Mouse (Mus musculus) left cerebral cortex, postnatal 25 days (tissue): ENCODE measurements at regions not wholly inside any gene's neighbourhood (a gene's known extent, or its start where the extent isn't known, plus 50 kb on each side); places are given as distances from the start of the nearest gene placed in this dataset.

Source experiments
- DNase-seq, 2 experiments: peaks; one replicate each; pipeline ENCODE4 v3.0.0; 2022; ENCODE audit warnings: low spot score in 2 of 2, mixed read lengths in 1 of 2
- intact Hi-C: fragments of 180-260 bp; cut with DNase I; formaldehyde crosslinking; loops from one replicate; pipeline ENCODE4 v1.15.1; 2025

DNA sequence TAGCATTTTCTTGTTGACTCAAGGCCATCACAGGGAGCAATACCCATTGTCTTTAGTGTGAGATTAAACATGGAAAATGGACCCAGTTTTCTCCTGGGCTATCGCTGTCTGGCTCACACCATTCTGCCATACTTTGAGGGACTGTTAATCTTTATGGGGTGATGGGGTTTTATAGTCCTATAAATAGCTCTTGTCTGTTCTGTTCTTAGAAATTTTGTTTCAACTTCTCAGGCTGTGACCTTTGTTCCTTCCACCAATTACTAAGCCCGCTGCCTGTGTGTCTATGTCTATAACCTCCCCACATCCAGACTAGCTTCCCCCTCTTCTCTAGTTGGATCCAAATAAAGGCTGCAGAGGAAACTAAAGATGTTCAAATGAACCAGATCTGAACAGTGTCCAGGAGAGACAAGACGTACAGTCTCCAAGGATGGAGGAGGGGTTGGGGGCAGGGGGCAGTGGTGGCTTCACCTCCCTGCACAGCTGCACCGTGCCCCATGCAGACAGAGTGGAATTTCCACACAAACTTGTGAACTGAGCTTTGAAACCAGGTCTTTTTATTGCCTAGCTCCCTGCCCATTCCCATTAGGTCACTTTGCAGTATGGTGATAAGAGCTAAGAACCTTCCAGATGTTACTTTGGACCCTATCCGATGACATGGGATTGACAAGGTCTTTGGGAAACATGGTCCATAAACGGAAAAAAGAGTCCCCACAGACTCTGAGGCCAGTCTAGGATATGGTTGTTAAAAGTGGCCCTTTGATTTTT is 69.9 kb upstream of the Tpm1 start:
- intact Hi-C loops = no loop called here
- no peak for DNase-seq

DNA sequence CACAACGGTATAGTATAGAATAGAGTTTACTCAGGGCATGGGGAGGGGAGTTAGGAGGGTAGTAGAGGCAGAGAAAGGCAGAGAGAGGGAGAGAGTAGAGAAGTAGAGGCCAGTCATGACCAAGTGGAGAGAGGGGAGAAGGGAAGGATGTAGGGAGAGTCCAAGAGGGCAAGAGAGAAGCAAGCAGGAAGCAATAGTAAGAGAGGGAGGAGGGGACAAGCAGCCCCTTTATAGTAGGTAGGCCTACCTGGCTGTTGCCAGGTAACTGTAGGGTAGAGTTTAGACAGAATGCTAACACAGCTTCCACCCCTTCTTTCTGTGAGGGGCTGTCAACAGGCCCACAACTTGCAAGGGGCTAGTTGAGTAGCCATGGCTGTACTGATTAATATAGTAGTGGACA is 69.2 kb upstream of the Tpm1 start:
- DNase-seq = no peak
- intact Hi-C loops = no loop called here

DNA sequence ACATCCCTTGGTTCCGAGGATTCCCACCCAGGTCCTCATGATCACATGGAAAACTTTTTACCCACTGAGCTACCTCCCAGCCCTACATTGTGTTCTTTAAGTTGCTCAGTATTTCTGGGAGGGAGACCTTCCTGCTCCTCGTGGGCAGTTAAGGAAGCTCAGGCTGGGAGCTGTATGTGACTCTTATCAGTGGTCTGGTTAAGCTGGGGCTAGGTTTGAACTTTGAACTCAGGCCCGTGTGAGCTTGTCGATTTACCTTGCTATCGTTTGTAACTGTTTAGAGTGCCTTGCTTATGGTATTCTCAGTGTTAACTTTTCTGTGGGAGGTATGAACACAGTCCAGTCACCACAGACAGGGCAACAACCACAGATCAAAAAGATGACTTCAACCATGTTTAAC is 68.4 kb upstream of the Tpm1 start:
- no peak for DNase-seq
- intact Hi-C loops = no loop called here

DNA sequence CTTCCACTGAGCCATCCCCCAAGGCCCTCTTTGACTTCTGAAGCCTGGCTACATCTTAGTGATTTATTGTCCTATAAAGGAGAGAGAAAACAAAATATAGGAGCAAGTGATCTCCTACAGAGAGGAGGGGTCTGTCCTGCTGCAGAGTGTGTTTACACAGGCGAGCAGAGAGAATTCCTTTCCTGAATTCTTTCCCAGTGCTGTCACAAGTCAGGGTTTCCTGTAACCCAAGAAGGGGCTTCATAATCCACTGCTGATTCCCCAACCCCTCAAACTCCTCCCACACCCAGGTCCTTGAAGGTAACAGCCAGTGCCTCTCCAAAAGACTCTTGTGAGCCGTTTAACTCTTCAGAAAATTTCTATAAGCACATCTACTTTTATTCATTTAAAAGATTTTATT is 66.8 kb upstream of the Tpm1 start:
- intact Hi-C loops = no loop called here

DNA sequence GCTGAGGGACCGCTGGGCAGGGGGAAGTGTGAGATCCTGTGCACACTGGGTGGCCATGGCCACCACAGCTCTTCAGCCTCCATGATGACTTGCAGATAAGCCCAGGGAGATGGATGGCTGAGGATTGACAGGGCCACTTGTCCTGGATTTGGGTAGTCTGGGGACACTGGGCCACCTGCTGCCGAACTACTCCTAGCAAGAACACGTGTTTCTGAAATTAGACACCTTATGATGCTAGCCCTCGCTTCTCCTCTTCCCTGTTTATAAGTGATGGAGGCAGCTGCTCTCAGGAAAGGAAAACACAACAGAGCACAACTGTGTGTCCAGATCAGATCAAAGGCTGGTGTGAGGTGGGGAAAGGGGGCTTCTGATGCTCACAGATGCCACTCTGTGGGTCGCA is 64.9 kb upstream of the Tpm1 start:
- DNase-seq = no peak
- intact Hi-C loops = no loop called here

More for the DNA sequence above, 66.8 kb upstream of the Tpm1 start:
- no peak for DNase-seq

DNA sequence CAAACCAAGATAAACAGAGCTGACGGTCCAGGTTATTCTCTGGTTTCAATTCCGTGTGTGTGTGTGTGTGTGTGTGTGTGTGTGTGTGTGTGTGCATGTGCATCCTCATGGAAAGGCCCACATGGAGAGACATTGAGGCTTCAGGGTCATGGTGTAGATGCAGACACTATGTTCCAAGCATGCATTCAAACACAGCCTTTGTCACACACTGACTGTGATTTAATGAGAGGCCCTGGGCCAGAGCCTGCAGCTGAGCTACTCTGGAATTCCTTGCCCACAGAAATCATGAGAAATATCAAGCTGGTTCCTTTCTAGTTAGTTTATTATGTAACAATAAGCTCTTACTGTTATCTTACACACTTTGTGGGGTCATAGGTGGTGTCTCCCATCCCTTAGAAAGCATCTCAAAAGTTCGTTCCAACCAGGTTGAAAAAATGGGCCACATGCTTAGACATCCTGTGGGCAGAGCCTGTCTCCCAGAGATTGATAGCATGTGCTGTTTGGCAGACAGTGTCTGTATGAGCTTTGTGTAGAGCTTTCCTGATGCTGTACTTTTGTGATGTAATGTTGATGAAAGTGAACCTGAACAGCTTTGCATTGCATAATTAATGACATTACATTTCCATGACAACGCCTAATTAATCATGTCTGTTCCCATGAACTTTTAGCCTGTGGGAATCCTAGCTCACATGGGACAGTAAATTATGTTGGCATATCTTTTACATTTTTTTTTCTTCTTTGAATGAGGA is 62.8 kb upstream of the Tpm1 start:
- intact Hi-C loops = no loop called here
- no peak for DNase-seq

DNA sequence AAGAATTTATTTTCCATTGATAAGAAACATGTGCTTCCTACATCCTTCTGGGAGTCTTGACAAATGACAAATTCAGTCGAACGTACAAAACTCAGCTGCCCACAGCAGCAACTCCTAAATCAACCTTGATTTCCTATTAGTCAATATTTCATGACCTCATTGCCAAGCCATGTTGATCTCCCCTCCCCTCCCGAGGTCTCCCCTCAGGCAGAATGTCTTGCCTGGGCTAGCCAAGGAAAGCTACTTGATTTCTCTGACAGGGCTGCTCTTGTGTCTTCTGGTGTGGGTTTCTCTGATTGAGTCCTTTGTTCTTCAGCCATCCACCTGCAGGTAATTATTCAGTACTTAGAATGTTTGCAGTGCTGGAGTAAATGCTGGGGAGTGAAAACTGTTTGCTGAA is 58.7 kb upstream of the Tpm1 start:
- intact Hi-C loops = no loop called here

DNA sequence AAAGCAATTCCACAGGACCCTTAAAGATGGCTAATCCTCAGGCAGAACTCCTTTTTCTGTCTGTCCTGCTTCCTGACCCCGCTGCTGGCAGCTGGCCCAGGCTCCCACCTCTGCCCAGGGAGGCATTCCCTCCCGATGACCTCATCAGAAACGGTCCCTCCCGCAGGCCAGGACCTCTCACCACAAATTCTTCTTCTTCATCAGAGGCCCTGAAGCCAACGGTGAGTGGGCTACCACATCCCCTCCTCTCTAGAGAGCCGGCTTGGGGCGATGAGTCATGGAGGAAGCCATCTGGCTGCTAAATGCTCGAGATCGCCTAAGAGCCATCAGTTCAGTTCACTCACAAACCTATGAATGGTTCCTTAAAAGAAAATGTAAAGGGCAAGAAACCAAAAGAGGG is 56.7 kb upstream of the Tpm1 start:
- intact Hi-C loops = no loop called here
- DNase-seq = no peak

More for the DNA sequence above, 58.7 kb upstream of the Tpm1 start:
- no peak for DNase-seq

DNA sequence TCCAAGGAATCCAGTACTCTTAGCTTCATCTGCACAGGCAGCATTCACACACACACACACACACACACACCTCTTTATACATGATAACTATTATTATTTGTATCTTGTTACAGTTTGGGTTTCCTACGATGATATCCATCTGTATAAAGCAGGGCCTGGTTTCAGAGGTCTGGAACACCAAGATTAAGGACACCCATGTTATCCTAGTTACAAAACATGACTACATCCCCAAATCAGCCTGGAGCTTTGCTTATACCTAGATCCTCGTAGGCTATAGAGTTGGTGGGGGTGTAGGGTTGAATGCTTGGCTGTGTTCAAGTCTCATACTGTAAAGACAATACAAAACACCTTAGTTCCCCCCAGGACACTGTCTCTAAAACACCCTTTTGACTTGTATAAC is 56.0 kb upstream of the Tpm1 start:
- DNase-seq = no peak
- intact Hi-C loops = no loop called here

DNA sequence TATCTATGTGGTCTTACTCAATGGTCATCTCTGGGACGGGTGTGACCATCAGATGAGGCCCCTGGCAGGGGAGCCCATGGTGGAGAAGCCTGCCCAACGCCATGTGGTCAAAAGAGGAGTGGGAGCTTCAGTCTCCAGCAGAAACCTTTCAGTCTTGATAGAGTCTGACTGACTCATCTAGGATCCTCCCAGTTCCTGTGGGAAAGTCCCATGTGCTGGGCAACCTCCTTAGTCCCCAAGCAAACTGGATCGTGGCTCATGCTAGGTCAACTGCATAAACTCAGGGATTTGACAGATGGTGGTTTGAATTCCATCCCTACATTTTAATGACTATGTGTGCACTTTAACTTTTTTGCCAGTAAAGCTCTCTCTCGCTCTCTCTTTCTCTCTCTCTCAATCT is 55.4 kb upstream of the Tpm1 start:
- DNase-seq = no peak
- intact Hi-C loops = no loop called here

DNA sequence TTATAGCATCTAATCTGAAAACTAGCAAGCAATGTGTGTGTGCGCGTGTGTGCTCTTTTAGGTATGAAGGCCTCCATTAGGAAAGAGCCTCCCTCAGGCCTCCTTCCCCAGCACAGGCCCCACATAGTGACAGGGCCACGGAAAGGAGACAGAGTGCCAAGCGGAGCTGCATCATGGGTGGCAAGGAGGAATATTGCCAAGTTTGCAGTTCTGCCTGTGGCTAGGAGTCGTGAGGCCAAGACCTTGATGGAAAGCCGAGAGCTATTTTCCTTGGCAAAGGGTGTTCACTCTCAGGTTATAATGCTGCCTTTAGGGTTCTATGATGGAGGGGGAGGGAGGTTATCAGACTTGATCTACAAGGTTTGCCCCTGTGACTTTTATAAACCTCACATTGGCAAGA is 53.4 kb upstream of the Tpm1 start:
- DNase-seq = no peak
- intact Hi-C loops = no loop called here

DNA sequence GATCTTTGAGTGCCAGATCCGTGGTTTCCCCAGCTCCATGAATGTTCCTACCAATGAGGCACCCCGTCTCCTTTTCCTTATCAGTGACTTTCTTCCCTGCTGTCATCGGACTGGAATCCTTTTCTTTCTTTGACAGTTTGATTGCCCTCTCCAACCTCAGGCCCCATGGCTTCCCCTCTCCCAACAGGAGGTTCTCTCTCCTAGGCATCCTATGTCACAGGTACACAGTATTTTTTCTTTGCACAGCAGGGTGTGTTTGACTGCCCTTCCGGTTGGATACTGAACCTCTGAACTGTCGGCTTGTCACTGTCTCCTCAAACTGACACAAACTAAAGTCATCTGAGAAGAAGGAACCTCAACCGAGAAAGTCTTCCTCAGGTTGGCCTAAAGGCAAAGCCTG is 50.3 kb upstream of the Tpm1 start:
- no peak for DNase-seq
- intact Hi-C loops = no loop called here
